Mouse (Mus musculus) erythroblast, adult 5-6 weeks (primary cell): ENCODE results near the gene Pecr. TPM values are rescaled to one million over a fixed set of nuclear protein-coding genes. Genes with fewer than 3 reads are reported as not detected.

Experiments used
- ATAC-seq: replicated peaks from 2 replicates; pipeline ENCODE4 v1.8.0; 2016; ENCODE audit warnings: moderate number of reproducible peaks, mild to moderate bottlenecking, moderate TSS enrichment, inconsistent platforms; ENCODE audit not compliant: poor library complexity, low FRiP score, severe bottlenecking
- total RNA-seq, 2 experiments: library from RNA; stranded (forward) in 1 of 2; stranded (reverse) in 1 of 2; fragments of 150-400 nt in 1 of 2; fragments of 200-764, 138-1000 nt in 1 of 2; gene quantifications; 2 replicates each; pipeline versions ENCODE4 v1.2.3 to v1.2.4; 2015 to 2017; ENCODE audit warnings: low replicate concordance in 2 of 2

The Pecr gene
- total RNA-seq (2015; ENCODE audit: low replicate concordance) (3.6 TPM in 1 of 2 replicates, not detected in the other), total RNA-seq (2017; ENCODE audit: low replicate concordance) (0.34 and 2.1 TPM in 2 replicates)

DNA sequence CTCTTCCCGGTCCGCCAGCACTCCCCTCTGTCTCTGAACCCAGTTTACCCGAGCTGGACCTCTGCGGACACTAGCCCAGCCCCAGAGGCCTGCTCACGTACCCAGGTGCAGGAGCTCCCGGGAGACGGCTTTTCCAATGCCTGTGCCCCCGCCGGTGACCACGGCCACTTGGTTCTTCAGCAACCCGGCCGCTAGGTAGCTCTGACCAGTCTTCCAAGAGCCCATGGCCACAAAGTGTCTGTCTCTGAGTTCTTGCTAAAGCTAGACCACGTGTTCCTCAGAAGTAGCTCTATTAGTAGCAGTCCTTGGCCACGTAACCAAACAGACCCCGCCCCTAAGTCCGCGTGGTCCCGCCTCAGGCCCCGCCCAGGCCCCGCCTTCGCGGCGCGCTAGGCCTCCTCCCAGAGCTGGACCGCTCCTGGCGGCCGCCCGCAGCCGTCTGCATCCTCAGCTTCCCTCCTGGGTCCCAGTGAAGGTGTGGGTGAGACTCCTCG lies at the start of gene Pecr, which contains the start of gene Tmem169:
Gene Pecr, minus strand, starts transcription at position 323 of the 494 bp plus-strand sequence.
Gene Tmem169, plus strand, starts transcription at position 378 of the 494 bp plus-strand sequence.
- peak; percentile 99 for ATAC-seq

- ATAC-seq, result no peak
Measured at GRCm38 (mm10) chr1:72326162-72326821, 42.2 kb upstream of the Pecr start.

DNA sequence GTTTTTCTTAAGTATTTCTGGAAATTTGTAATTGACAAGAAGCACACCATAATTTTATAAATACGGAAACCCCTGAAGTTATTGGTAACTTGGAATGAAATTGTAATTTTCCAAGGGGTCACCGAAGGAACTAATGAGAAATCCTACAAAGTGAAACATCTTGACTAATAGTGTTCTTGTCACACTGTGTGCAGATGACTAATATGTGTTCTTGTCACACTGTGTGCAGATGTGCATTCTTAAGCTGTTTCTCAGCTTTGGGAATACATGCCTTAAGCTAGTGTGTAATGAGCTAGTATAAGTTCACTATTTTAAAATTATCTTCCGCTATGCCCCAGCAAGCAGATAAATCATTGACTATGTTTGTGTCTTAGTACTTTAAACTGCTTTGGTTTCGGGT lies 39.1 kb upstream of the Pecr start:
- no peak for ATAC-seq

- no peak for ATAC-seq
Measured at GRCm38 (mm10) chr1:72320759-72321158, 36.6 kb upstream of the Pecr start.

DNA sequence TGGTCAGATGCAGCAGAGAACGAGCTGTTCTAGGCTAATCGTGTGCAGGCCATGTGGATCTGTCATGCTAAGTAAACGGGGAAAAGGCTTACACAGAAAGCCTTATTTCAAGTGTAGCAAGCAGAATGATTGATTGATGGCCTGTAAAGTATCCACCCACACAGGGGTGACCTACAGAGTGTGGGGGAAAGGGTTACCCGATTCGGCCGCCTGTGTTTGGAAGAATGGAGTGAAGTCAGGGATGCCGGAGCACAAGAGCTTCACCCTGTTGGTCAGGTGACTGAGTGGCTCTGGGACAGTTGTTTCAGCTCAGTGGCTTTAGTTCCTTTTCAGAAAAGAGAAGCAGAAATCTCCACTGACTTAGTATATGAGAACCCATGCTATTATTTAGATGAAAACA lies 32.8 kb upstream of the Pecr start:
- ATAC-seq, result no peak

- ATAC-seq, result no peak
Measured at GRCm38 (mm10) chr1:72316409-72316808, 32.3 kb upstream of the Pecr start.

DNA sequence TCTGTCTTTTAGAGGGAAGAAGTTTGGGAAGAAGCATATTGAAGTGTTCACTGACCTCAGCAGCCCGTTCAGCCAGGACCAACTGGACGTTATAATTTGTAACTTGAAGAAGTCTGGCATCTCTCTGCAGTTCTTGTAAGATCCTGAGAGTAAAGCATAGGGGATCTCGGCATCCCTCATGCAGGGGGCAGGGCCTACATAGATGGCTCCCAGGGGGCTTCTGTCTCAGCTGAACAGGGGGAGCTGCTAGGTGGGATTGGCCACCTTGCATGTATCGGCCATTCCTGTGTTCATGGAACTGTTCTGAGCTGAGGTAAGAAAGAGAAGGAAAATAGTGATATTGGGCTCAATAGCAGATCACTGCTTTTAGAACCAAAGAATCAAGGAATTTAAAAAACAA lies 31.3 kb upstream of the Pecr start:
- ATAC-seq, result no peak

DNA sequence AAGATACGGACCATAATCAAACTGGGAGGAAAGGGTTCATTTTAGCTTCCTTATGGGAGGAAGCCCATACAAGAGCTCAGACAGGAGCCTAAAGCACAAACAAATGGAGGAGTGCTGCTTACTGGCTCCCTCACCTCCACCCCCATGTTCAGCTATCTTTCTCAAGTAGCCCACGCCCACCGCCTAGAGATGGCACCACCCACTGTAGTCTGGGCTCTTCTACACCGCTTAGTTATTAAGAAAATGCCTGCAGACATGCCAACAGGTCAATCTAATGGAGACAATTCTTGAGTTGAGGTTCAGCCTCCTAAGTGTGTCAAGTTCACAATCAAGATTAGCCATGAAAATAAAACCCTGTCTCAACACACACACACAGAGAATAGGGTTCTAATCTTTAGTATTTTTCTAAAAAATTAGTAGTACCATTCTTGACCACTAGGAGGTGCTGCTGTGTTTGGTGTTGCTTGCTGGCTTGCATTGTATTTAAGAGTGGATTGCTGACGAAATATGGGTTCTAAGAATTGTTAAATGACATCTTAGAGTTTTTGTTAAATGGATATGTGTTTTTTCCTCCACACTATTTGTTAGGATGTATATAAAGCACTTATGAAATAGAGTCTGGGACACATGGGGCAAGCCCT lies 29.4 kb upstream of the Pecr start:
- ATAC-seq, result 0 out of 2 replicates have a peak, but pooled peaks have one; percentile 37

GRCm38 (mm10) chr1:72312701-72313398 lies 28.7 kb upstream of the Pecr start:
- no peak for ATAC-seq

DNA sequence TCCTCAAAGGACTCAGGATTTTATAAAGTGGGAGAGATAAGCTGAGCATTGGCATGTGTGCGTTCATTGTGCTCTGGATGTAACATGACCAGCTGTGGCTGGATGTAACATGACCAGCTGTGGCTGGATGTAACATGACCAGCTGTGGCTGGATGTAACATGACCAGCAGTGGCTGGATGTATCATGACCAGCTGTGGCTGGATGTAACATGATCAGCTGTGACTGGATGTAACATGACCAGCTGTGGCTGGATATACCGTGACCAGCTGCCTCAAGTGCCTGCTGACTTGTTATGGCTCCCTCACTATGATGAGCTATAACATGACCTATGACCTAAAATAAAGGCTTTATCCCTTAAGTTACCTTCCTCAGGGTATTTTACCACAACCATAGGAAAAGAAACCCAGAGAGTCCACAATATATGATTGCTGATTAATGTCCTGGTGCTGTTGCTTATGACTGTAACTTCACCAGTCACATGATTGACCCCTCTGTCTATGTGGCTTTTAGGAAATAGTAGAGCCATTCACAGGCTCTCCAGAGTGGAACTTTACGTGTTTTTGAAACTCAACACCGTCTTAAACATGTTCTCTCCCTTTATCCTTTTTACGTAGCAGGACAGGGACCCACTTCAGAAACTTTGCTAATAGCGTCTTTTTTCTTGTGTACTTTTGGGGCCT lies 25.8 kb upstream of the Pecr start:
- ATAC-seq, result no peak

GRCm38 (mm10) chr1:72308919-72309318 lies 24.8 kb upstream of the Pecr start:
- ATAC-seq, result no peak

DNA sequence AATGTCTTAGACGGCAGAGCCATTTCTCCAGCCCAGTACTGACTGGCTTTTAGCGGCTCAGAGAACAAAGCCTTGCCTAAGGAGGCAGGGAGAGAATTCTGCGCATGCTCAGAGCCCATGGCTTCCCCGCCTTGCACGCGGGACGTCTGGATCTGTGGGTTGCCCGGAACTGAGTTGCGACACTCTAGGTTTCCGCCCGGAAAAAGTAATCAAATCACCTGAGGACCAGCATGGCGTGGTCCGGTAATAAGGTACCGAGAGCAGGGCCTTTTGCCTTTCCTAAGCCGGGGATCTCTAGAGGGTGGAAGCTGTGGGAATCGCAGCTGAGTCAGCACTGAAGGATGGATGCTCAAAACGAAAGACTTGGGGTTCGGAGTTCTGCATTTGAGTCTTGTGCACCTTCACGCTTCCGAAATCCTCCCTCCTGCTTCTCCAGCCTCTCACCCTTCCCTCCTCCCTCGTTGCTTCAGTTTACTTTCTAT lies 23.2 kb upstream of the Pecr start, which contains the start of gene Xrcc5:
Gene Xrcc5, plus strand, starts transcription at position 105 of the 482 bp plus-strand sequence.
- peak; percentile 96 for ATAC-seq

DNA sequence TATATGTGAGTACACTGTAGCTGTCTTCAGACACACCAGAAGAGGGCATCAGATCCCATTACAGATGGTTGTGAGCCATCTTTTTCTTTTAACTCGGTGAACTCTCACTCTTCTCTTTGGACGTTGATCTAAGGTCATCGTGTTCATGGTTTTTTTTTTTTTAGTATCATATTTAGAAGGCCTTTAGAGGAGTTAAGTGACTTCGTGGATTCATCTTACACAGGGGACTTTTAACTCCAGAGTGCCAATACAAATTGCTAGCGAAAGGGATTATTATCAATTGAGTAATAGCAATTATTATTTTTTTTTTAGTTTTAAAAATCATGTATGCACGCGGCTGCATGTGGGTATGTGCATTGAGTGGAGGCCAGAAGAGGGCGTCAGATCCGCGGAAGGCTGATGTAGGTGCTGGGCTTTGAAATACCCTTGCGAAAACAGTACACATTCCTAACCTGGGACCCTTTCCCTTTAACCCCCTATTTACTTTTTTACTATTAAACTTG lies 22.6 kb upstream of the Pecr start:
- peak; percentile 67 for ATAC-seq

- no peak for ATAC-seq
Measured at GRCm38 (mm10) chr1:72306241-72306640, 22.1 kb upstream of the Pecr start.

- no peak for ATAC-seq
Measured at GRCm38 (mm10) chr1:72301845-72302244, 17.7 kb upstream of the Pecr start.

DNA sequence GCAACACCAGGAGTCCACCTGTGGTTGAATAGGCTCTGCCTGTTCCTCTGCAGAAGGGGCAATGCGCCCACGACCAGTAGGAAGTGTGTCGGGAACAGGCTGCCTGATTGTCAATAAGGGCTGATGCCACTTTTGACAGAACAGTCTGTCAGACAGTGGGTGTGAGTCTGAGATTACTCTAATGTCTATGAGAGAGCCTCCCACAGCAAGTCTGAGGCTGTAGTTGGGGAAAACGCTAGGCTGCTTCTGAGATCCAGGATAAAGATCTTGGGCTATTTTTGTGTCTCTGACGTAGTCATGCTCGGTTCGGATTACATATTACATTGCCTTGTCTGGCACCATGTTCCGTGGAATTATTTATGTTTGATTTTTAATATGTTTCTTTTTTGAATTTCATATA lies 11.6 kb upstream of the Pecr start:
- ATAC-seq, result no peak

GRCm38 (mm10) chr1:72293869-72294663 lies 10.0 kb upstream of the Pecr start:
- no peak for ATAC-seq

DNA sequence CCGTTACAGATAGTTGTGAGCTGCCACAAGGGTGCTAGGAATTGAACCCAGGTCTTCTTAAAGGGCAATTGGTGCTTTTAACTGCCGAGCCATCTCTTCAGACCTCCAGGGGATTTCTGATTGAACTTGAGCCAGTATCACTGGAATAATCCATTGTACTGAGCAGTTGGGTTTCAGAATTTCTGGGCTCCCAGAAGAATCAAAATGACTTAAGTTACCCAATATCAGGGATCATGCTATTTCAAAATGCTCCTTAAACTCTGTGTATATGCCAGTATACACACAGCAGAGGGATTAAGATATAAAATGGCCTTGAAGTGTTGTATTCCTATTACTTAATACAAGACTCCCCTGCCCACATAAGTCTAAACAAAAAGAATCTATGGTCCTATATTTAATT lies 7.8 kb upstream of the Pecr start:
- no peak for ATAC-seq

DNA sequence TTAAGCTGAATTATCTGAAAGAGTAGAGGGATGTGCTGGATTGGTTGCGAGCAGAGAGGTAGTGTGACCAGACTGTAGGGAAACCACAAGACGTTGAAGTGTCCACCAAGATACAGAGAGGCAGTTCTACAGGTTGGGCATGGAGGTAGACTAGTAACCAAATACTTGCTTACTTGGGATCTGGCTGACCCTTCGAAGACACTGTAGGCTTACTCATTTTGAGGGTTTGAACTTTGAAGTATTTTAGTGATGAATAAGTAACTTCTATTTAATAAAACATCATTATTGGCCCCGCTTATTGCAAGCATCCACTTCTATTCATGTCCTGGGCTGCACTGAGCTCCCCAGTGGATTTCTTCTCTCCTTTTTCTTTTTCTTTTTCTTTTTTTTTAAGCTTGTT lies 7.3 kb upstream of the Pecr start:
- no peak for ATAC-seq
